Mouse (Mus musculus) T-helper 17 cell (primary cell): Measurements from ENCODE around the gene Cs.

ENCODE experiments used
- in situ Hi-C, 2 experiments: fragments of 300-600 bp; cut with MboI, MseI; formaldehyde crosslinking; loops; 1 replicate in 1 of 2; 2 replicates in 1 of 2; pipeline ENCODE4 v1.15.1; 2025; ENCODE audit warnings: high pct_unique_total_duplicates in 2 of 2

Cs gene

GRCm38 (mm10) chr10:128372142-128372541, 34.6 kb downstream of the Cs start:
- in situ Hi-C loops: loop anchor here (5.0 kb wide), 2 partner anchors 70 to 85 kb away; partner anchors contain the start of gene Smarcc2 (in 1 of the 2)

GRCm38 (mm10) chr10:128372989-128373748, 35.6 kb downstream of the Cs start:
- in situ Hi-C loops: loop anchor here (5.0 kb wide), 2 partner anchors 69 to 84 kb away; partner anchors contain the start of gene Smarcc2 (in 1 of the 2)

- in situ Hi-C loops: loop anchor here (5.0 kb wide), 2 partner anchors 68 to 83 kb away; partner anchors contain the start of gene Smarcc2 (in 1 of the 2)
These were observed 36.9 kb downstream of the Cs start for GRCm38 (mm10) chr10:128374393-128374792.

- in situ Hi-C loops: no loop called here
These were observed 38.5 kb downstream of the Cs start for GRCm38 (mm10) chr10:128376099-128376454.

GRCm38 (mm10) chr10:128376455-128377211, 39.1 kb downstream of the Cs start, which contains the start of gene Ankrd52:
Gene Ankrd52, plus strand, starts transcription at chr10:128377115.
- in situ Hi-C loops: no loop called here

- in situ Hi-C loops: no loop called here
These were observed 39.8 kb downstream of the Cs start for GRCm38 (mm10) chr10:128377222-128377939.

GRCm38 (mm10) chr10:128377940-128378448, 40.5 kb downstream of the Cs start:
- in situ Hi-C loops: no loop called here

- in situ Hi-C loops: no loop called here
These were observed 40.9 kb downstream of the Cs start for GRCm38 (mm10) chr10:128378462-128378861.

- in situ Hi-C loops: no loop called here
These were observed 41.7 kb downstream of the Cs start for GRCm38 (mm10) chr10:128379260-128379659.

- in situ Hi-C loops: no loop called here
These were observed 43.0 kb downstream of the Cs start for GRCm38 (mm10) chr10:128380565-128380964.

GRCm38 (mm10) chr10:128382482-128382881, 44.9 kb downstream of the Cs start:
- in situ Hi-C loops: no loop called here

GRCm38 (mm10) chr10:128385902-128386301, 48.4 kb downstream of the Cs start:
- in situ Hi-C loops: no loop called here

- in situ Hi-C loops: no loop called here
These were observed 51.4 kb downstream of the Cs start for GRCm38 (mm10) chr10:128388941-128389340.

- in situ Hi-C loops: no loop called here
These were observed 52.0 kb downstream of the Cs start for GRCm38 (mm10) chr10:128389570-128389969.

GRCm38 (mm10) chr10:128390366-128390765, 52.8 kb downstream of the Cs start:
- in situ Hi-C loops: no loop called here

GRCm38 (mm10) chr10:128391850-128392249, 54.3 kb downstream of the Cs start:
- in situ Hi-C loops: no loop called here

- in situ Hi-C loops: no loop called here
These were observed 58.6 kb downstream of the Cs start for GRCm38 (mm10) chr10:128396017-128396673.

- in situ Hi-C loops: no loop called here
These were observed 59.3 kb downstream of the Cs start for GRCm38 (mm10) chr10:128396716-128397264.

- in situ Hi-C loops: no loop called here
These were observed 59.9 kb downstream of the Cs start for GRCm38 (mm10) chr10:128397466-128397865.

- in situ Hi-C loops: no loop called here
These were observed 62.8 kb downstream of the Cs start for GRCm38 (mm10) chr10:128400338-128400737.

- in situ Hi-C loops: no loop called here
These were observed 63.5 kb downstream of the Cs start, which contains the start of gene Slc39a5 for GRCm38 (mm10) chr10:128401056-128401455. Gene Slc39a5, minus strand, starts transcription at chr10:128401229.
